Mouse (Mus musculus): ENCODE data around the gene Osmr.
"Not testable (repeated sequence)": the region's sequence is repeated elsewhere in the genome, so short reads cannot be mapped to it uniquely, and the experiment has no call there.

Osmr gene

GRCm38 (mm10) chr15:6859781-6860180, 15.0 kb downstream of the Osmr start:
- no peak for DNase-seq

GRCm38 (mm10) chr15:6858871-6859270, 15.9 kb downstream of the Osmr start:
- DNase-seq = no peak

- no peak for DNase-seq
These were observed 17.4 kb downstream of the Osmr start for GRCm38 (mm10) chr15:6857270-6857905.

DNA sequence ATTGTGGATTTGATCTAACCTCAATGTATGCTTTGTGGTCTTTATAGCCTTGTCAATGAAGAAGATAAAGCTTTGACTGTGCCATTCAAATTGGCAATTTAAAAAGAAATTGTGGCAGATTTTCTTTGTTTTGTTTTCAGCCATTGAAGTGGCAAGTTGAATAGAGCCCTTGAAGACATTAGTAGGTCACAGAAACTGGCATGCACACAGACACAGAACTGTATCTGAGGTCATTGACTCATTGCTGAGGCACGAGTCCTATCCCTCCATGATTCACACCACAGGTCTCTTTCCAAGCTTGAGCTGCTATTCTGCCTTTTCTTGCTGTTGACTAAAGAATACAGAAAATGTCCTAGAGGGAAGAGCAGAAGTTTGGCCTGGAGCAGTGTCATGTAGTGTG, 24.9 kb downstream of the Osmr start:
- no peak for DNase-seq

- DNase-seq = no peak
These were observed 34.6 kb downstream of the Osmr start for GRCm38 (mm10) chr15:6840199-6840598.

DNA sequence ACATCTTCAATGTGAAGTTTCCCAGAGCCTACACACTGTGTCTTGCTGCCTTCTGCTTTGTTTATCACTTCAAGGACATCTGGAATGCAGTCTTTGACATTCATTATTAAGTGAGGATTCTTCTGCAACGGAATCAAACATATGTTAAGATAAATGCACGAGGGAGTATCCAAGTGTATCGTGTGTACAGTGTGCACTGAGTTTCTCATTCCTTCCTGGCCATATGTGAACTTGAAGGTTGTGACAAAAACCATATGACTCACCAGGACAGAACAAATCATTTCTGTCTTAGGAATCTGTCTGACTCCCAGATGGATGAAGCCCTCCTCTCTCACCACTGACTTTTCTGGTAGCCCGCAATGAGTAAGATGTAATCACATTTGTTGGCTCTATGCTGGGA, 59.0 kb downstream of the Osmr start:
- no peak for DNase-seq

GRCm38 (mm10) chr15:6801212-6801611, 73.6 kb downstream of the Osmr start:
- not testable (repeated sequence) for DNase-seq

- no peak for DNase-seq
These were observed 81.9 kb downstream of the Osmr start for GRCm38 (mm10) chr15:6792846-6793245.

DNA sequence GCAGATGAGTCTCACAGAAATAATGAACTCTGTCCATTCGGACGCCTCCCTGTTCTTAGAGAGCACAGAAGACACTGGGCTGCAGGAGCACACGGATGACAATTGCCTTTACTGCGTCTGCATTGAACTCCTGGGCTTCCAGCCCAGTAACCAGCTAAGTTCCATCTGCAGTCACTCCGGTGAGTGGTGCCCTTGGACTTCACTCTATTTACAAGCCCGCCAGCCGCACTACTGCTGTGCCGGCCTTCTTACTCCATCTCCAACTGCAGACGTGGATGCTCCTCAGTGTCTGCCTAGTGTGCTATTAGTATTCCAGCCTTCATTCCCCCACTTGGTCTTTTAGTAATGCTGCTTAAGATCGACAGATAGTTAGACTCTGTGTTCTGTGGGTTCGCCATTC, 83.1 kb downstream of the Osmr start:
- DNase-seq = no peak

DNA sequence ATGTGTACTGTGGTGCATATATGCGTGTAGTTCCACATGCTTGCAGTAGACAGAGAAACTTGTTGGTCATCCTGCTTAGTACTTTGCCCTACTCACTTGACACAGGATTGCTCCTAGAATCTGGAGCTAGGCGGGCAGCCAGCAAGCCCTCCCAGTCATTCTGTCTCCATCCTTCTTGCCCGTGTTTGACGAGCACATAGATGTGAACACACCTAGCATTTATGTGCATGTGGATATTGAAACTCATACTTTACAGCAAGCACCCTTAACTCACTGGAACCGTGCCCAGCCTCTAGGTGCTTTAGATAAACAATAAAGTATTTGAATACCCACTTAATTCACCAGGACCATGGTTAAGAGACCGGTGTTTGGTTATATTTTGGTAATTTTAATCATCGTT, 84.8 kb downstream of the Osmr start:
- no peak for DNase-seq

GRCm38 (mm10) chr15:6787236-6787635, 87.5 kb downstream of the Osmr start:
- DNase-seq = no peak

- no peak for DNase-seq
These were observed 88.6 kb downstream of the Osmr start for GRCm38 (mm10) chr15:6786212-6786611.

DNA sequence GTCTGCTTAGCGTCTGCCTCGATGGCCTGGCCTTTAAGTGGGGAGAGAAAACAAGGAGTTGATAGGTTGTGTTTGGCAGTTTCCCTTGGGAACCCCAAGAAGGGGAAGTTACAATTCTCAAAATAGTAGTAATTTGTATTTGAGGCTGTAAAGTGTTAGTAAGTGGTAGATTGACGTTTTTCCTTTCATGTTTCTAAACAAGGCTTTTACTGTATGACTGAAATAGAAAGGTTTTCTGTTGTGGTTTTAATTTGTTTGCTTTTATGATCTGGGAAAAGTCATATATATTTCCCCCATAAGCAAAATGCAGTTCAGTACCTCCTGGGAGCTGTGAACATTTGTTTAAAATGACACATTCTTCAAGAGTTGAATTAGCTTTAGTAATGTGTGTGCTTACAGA, 102.5 kb downstream of the Osmr start:
- no peak for DNase-seq

All from right cerebral cortex, postnatal 25 days (tissue).